Mouse (Mus musculus) ES-E14 (cell line): Measurements from ENCODE around the gene Usp7.

Experiments
- CHD2 ChIP-seq: IDR thresholded peaks from 2 replicates; pipeline ENCODE4 v1.6.1; 2014; ENCODE audit warnings: mild to moderate bottlenecking, low read depth, low read length, inconsistent platforms
- HCFC1 ChIP-seq: IDR thresholded peaks from 2 replicates; pipeline ENCODE4 v1.6.1; 2012; ENCODE audit warnings: low read length, inconsistent platforms, borderline replicate concordance; ENCODE audit not compliant: insufficient read depth
- MAFK ChIP-seq: IDR thresholded peaks from 2 replicates; pipeline ENCODE4 v1.6.1; 2014; ENCODE audit warnings: mild to moderate bottlenecking, low read depth, low read length, inconsistent platforms; ENCODE audit not compliant: insufficient read depth
- ZC3H11A ChIP-seq: IDR thresholded peaks from 2 replicates; pipeline ENCODE4 v1.6.1; 2012; ENCODE audit warnings: low read depth, mild to moderate bottlenecking, inconsistent platforms, low read length, borderline replicate concordance
- ZNF384 ChIP-seq: IDR thresholded peaks from 2 replicates; pipeline ENCODE4 v1.6.1; 2012; ENCODE audit warnings: low read depth, low read length, inconsistent platforms

DNA sequence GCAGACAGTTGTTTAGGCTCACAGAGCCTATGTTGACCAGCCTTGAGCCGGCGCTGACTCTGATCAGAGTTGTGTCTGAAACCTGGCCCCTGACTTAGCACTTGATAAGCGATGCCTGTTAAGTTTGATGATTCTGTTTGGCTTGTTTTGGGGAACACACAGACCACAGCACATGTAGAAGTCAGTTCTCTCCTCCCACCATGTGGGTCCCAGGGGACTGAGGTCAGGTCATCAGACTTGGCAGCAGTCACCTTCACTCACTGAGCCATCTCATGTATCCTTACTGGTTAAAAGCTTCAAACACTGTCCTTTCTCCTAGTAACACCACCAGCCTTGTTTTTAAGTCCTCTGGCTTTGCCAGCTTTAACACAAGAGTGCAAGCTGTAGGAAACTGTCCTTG, 142.1 kb downstream of the Usp7 start:
- no peak for TF ChIP-seq ZC3H11A
- TF ChIP-seq ZNF384: no peak
- no peak for TF ChIP-seq MAFK
- TF ChIP-seq CHD2: no peak
- TF ChIP-seq HCFC1: no peak
